Mouse (Mus musculus): Measurements from ENCODE around the gene Cpsf6. TPM values are rescaled to one million over a fixed set of nuclear protein-coding genes. Genes with fewer than 3 reads are reported as not detected.
A peak's percentile ranks its signal among the peaks of the same experiment; 100 is the strongest.

Cpsf6 gene
- polyA plus RNA-seq, 1 experiment from 2014 or later: 243 TPM

DNA sequence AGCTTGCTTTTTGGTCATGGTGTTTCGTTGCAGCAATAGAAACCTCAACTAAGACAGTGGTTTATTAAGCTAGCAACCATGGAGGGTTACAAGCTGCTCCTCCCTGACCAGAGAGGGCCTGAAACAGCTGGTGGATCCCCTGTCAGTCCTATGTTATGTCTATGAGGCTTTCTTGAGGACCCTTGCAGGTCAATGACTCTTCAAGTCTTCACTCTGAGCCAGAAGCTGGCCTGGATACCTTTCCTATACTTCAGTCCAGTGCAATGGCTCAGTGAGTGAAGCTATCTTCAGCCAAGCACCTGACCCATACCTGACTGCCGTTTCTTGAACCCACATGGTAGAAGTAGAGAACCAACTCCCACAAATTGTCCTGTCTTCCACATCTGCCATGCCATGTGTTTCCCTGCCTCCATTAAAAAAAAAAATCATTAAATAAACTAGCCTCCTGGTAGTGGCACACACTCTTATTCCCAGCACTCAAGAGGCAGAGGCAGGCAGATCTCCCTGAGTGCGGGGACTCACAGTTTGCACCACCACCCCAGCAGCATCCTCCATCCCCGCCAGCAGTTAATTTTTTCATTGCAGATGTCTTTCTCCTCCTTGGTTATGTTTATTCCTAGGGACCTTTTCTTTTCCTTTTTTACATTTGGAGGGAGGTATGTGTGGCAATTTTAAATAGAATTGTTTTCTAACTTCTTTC, 4.7 kb upstream of the Cpsf6 start:
- no peak for DNase-seq (ENCODE audit: extremely low spot score, low spot score)
- Histone ChIP-seq H3K4me3 (no peak overlapping the region), H3K27ac (no peak overlapping the region), H3K27me3 (ENCODE audit: poor library complexity, severe bottlenecking) (no peaks in the 10 kb centered on the region), H3K36me3 (replicated peaks) (no peaks in the 10 kb centered on the region), H3K9me3 (no peaks in the 10 kb centered on the region), H3K4me1 (0 out of 2 replicates have a peak, but pooled peaks cover 3% of the 10 kb centered on the region)
- WGBS: 91% methylated on average over 4 of the region's 4 CpGs

DNA sequence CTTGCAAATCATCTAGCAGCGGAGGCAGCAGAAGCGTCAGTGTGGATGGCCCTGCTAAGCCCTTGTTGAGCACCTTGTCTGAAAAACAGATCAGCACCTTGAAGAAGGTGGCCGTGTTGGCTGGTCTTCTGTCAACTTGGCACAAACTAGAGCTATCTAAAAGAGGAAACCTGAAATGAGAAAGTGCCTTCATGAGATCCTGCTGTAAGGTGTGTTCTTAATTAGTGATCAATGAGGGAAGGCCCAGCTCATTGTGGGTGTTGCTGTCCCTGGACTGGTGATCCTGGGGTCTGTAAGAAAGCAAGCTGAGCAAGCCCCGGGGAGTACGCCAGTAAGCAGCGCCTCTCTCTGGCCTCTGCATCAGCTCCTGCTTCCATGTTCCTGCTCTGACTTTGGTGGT, 4.1 kb upstream of the Cpsf6 start:
- Histone ChIP-seq H3K4me3 (no peak overlapping the region), H3K4me1 (0 out of 2 replicates have a peak, but pooled peaks cover 3% of the 10 kb centered on the region), H3K27ac (no peak overlapping the region), H3K27me3 (ENCODE audit: poor library complexity, severe bottlenecking) (no peaks in the 10 kb centered on the region), H3K9me3 (no peaks in the 10 kb centered on the region), H3K36me3 (replicated peaks) (no peaks in the 10 kb centered on the region)
- WGBS: 75% methylated on average over 6 of the region's 6 CpGs
- no peak for DNase-seq (ENCODE audit: extremely low spot score, low spot score)

- no peaks in the 10 kb centered on the region for H3K36me3 ChIP-seq (replicated peaks)
- H3K27ac ChIP-seq: no peak overlapping the region
- H3K27me3 ChIP-seq (ENCODE audit: poor library complexity, severe bottlenecking): no peaks in the 10 kb centered on the region
- no peaks in the 10 kb centered on the region for H3K9me3 ChIP-seq
- no peak for DNase-seq (ENCODE audit: extremely low spot score, low spot score)
- H3K4me1 ChIP-seq: no peaks in the 10 kb centered on the region
- no peak overlapping the region for H3K4me3 ChIP-seq
- 85% methylated on average over 8 of the region's 8 CpGs for WGBS
Observed at GRCm38 (mm10) chr10:117382996-117383550, 3.3 kb upstream of the Cpsf6 start.

- no peaks in the 10 kb centered on the region for H3K9me3 ChIP-seq
- peaks cover 7% of the 10 kb centered on the region; the same call in 1 of the 2 replicates for H3K4me1 ChIP-seq
- H3K27ac ChIP-seq: no peak overlapping the region
- H3K27me3 ChIP-seq (ENCODE audit: poor library complexity, severe bottlenecking): no peaks in the 10 kb centered on the region
- WGBS: 87% methylated on average over 2 of the region's 2 CpGs
- H3K36me3 ChIP-seq (replicated peaks): no peaks in the 10 kb centered on the region
- no peak overlapping the region for H3K4me3 ChIP-seq
- DNase-seq (ENCODE audit: extremely low spot score, low spot score): no peak
Observed at GRCm38 (mm10) chr10:117382146-117382545, 2.3 kb upstream of the Cpsf6 start.

DNA sequence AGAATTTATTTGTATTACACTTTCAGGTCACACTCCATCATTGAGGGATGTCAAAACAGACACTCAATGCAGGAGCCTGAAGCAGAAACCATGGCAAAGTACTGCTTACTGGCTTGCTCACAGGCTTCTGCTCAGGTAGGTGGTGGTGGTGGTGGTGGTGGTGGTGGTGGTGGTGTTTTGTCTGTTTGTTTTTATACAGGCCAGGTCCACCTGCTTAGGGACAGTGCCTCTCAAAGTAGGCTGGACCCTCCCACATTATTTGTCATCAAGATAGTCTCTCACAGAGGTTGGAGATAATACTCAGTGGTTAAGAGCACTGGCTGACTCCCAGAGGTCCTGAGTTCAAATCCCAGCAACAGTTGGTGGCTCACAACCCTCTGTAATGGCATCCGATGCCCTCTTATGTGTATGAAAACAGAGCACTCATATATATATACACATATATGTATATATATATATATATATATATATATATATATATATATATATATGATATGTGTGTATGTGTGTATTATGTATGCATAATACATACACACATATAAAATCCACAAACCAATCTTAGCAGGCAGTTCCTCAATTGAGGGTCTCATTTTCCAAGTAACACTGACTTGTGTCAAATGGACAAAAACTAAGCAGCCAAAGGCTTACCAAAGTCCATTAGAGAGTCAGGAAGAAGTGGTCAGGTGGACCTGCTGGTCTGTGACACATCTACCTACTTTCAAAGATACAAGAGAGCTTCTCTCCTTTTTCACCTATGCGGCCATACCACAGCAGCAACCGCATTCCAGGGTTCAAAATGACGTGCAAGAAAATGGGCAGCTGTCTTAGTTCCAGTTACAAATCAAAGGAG, 1.1 kb upstream of the Cpsf6 start:
- 94% methylated on average over 4 of the region's 4 CpGs for WGBS
- peaks cover 7% of the 10 kb centered on the region; the same call in 1 of the 2 replicates for H3K4me1 ChIP-seq
- no peak overlapping the region for H3K27ac ChIP-seq
- no peaks in the 10 kb centered on the region for H3K27me3 ChIP-seq (ENCODE audit: poor library complexity, severe bottlenecking)
- H3K36me3 ChIP-seq (replicated peaks): no peaks in the 10 kb centered on the region
- H3K9me3 ChIP-seq: no peaks in the 10 kb centered on the region
- no peak for DNase-seq (ENCODE audit: extremely low spot score, low spot score)
- H3K4me3 ChIP-seq: no peak overlapping the region

DNA sequence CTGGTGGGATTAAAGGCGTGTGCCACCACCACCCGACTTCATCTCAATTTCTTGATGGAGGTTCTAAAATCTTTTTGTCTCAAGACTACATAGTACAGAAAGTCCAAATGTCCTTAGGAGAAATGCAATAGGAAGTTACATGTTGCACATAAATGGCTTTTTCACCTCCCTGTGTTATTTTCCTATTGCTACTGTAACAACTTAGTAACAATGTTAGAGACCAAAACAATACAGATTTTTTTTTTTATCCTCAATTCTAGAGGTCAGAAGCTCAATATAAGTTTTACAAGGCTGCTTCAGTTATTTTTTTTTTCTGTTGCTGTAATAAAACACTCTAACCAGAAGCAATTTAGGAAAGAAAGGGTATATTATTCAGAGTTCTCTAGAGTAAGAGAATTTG, 374 bp downstream of the Cpsf6 start:
- WGBS: 92% methylated on average over 2 of the region's 2 CpGs
- Histone ChIP-seq H3K27ac (no peak overlapping the region), H3K27me3 (ENCODE audit: poor library complexity, severe bottlenecking) (no peaks in the 10 kb centered on the region), H3K4me3 (no peak overlapping the region), H3K4me1 (peaks cover 15% of the 10 kb centered on the region), H3K36me3 (replicated peaks) (no peaks in the 10 kb centered on the region), H3K9me3 (no peaks in the 10 kb centered on the region)
- DNase-seq (ENCODE audit: extremely low spot score, low spot score): no peak

DNA sequence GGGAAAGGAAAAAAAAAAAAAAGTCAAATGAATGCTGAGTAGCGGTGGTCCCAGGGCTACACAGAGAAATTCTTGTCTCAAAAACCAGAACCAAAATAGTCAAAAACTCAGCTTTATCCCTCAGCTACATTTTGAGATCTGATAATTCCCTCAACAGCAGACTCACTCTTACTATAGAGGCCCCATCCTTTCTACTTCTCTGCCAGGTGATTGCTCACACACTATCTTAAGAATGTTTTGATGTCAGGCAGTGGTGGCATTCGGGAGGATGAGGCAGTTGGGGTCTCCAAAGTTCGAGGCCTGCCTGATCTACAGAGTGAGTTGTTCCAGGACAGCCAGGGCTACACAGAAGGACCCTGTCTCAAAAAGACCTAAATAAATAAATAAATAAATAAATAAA, 1.2 kb downstream of the Cpsf6 start:
- H3K27ac ChIP-seq: no peak overlapping the region
- WGBS: 97% methylated on average over 3 of the region's 3 CpGs
- H3K9me3 ChIP-seq: no peaks in the 10 kb centered on the region

GRCm38 (mm10) chr10:117378291-117378555, 1.6 kb downstream of the Cpsf6 start:
- Histone ChIP-seq H3K36me3 (replicated peaks) (peaks cover 6% of the 10 kb centered on the region; the same call in 1 of the 2 replicates), H3K27me3 (ENCODE audit: poor library complexity, severe bottlenecking) (no peaks in the 10 kb centered on the region), H3K27ac (no peak overlapping the region), H3K9me3 (no peaks in the 10 kb centered on the region), H3K4me3 (peak overlapping the region; percentile 94; the same call in 1 of the 2 replicates), H3K4me1 (peaks cover 17% of the 10 kb centered on the region)
- WGBS: 90% methylated on average over 11 of the region's 11 CpGs
- no peak for DNase-seq (ENCODE audit: extremely low spot score, low spot score)

More for the DNA sequence above, 1.2 kb downstream of the Cpsf6 start:
- no peak overlapping the region for H3K4me3 ChIP-seq
- H3K36me3 ChIP-seq (replicated peaks): peaks cover 3% of the 10 kb centered on the region; the same call in 1 of the 2 replicates
- H3K4me1 ChIP-seq: peaks cover 17% of the 10 kb centered on the region
- no peak for DNase-seq (ENCODE audit: extremely low spot score, low spot score)
- no peaks in the 10 kb centered on the region for H3K27me3 ChIP-seq (ENCODE audit: poor library complexity, severe bottlenecking)

DNA sequence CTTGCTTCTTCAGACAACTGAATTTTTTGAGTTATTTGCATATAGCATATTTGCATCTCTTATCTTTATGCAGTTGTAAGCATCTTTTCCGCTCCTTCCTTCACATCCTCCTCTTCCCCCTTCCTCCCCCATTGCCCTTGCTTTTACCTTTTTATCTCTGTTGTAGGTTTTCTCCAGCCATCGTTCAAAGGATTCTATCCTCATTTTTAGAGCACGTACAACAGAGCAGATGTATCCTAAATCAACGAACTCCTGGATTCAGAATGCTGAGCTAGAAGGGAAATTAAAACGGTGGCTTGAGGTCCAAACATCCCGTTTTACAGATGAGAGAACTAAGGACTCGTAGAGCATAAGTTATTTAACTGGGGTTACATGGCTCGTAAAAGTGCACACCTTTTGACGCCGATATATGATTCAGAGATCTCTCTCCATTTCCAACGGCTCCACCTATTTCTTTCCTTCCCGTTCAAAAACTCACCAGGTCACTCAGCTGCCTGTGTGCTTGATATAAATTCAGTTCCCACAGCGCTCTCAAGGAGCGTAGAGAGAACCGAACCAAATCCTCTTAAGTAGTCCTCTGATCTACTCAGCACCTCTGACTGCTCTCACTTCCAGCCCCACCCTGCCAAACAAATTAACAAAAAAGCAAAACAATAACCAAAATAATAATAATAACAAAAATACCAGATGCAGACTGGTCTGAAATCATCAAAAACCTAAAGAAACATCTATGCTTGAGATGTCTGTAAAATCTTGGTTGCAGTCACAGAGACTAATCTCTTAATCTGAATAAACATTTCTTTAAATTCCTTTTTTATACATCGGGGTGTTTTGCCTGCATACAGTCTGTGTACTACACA, 2.2 kb downstream of the Cpsf6 start:
- H3K27ac ChIP-seq: peak overlapping the region; percentile 100
- DNase-seq (ENCODE audit: extremely low spot score, low spot score): peak; percentile 28

DNA sequence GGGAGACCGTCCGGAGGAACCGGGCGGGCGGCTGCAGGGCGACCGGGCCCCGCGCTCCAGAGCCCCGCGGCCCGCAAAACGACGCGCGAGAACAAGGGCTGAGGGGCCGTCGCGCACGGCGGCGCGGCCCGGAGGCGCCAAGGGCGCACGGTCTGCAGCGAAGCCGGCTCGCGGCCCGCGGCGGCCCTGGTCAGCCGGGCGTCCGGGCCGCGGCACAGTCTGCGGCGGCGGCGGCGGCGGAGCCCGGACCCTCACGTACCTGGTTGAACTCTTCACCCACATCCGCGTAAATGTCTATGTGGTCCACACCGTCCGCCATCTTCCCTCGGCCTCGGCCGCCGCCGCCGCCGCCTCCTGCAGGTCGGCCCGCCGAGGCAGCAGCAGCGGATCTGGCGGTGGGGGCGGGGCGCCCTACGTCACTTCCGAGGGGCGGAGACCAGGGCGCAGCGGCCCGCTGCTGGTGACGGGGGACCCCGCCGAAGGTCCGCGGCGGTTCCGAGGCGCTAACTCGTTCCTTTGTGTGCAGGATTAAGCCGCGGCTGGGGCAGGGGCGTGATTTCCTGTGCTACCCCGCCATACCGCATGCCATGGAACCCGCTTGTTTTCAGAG, 3.1 kb downstream of the Cpsf6 start:
- under 1% methylated on average over 85 of the region's 86 CpGs for WGBS
- H3K4me3 ChIP-seq: peak overlapping the region; percentile 94

More for the DNA sequence above, 2.2 kb downstream of the Cpsf6 start:
- peak overlapping the region; percentile 94 for H3K4me3 ChIP-seq
- WGBS: 16% methylated on average over 16 of the region's 16 CpGs
- no peaks in the 10 kb centered on the region for H3K27me3 ChIP-seq (ENCODE audit: poor library complexity, severe bottlenecking)
- H3K4me1 ChIP-seq: peaks cover 17% of the 10 kb centered on the region
- no peaks in the 10 kb centered on the region for H3K9me3 ChIP-seq
- peaks cover 6% of the 10 kb centered on the region; the same call in 1 of the 2 replicates for H3K36me3 ChIP-seq (replicated peaks)

GRCm38 (mm10) chr10:117375841-117376579, 3.8 kb downstream of the Cpsf6 start:
- H3K27me3 ChIP-seq (ENCODE audit: poor library complexity, severe bottlenecking): no peaks in the 10 kb centered on the region
- H3K4me1 ChIP-seq: peaks cover 17% of the 10 kb centered on the region
- H3K27ac ChIP-seq: peak overlapping the region; percentile 100
- H3K9me3 ChIP-seq: no peaks in the 10 kb centered on the region
- peak overlapping the region; percentile 94 for H3K4me3 ChIP-seq
- H3K36me3 ChIP-seq (replicated peaks): peaks cover 6% of the 10 kb centered on the region; the same call in 1 of the 2 replicates
- under 1% methylated on average over 73 of the region's 74 CpGs for WGBS
- peak; percentile 54 for DNase-seq (ENCODE audit: extremely low spot score, low spot score)

More for the DNA sequence above, 3.1 kb downstream of the Cpsf6 start:
- Histone ChIP-seq H3K27me3 (ENCODE audit: poor library complexity, severe bottlenecking) (no peaks in the 10 kb centered on the region), H3K36me3 (replicated peaks) (peaks cover 6% of the 10 kb centered on the region; the same call in 1 of the 2 replicates), H3K4me1 (peaks cover 17% of the 10 kb centered on the region), H3K9me3 (no peaks in the 10 kb centered on the region), H3K27ac (peak overlapping the region; percentile 100)
- peak; percentile 96 for DNase-seq (ENCODE audit: extremely low spot score, low spot score)

Data from forebrain, embryonic 10.5 days (tissue).